Mouse (Mus musculus) forebrain, embryonic 11.5 days (tissue): ENCODE measurements around the gene Plekhg4. TPM values are rescaled to one million over a fixed set of nuclear protein-coding genes. Genes with fewer than 3 reads are reported as not detected.

Experiments used
- ATAC-seq: fragments of 200-750 bp; cut with Nextera tagmentation; replicated peaks from 2 replicates; pipeline ENCODE4 v1.8.0; 2017; ENCODE audit warnings: moderate TSS enrichment; ENCODE audit not compliant: low FRiP score
- DNase-seq: peaks from one replicate; pipeline ENCODE4 v3.0.0-alpha.2; 2017; ENCODE audit warnings: low spot score
- H3K27ac ChIP-seq: fragments of 300-500 bp; sonication (generic); 2 replicates; pipeline ENCODE4 v1.5.1; 2014; ENCODE audit warnings: low read depth, low read length
- H3K27me3 ChIP-seq: fragments of 300-500 bp; sonication (generic); 2 replicates; pipeline ENCODE4 v1.6.1; 2014; ENCODE audit warnings: mild to moderate bottlenecking, low read length, mixed read lengths; ENCODE audit not compliant: control insufficient read depth, insufficient read depth
- H3K36me3 ChIP-seq: fragments of 300-500 bp; sonication (generic); 2 replicates; pipeline ENCODE4 v1.6.1; 2014; ENCODE audit warnings: mild to moderate bottlenecking, low read length, moderate library complexity, mixed read lengths; ENCODE audit not compliant: control insufficient read depth, insufficient read depth
- H3K4me1 ChIP-seq: fragments of 300-500 bp; sonication (generic); replicated peaks from 2 replicates; pipeline ENCODE4 v1.6.1; 2014; ENCODE audit warnings: low read length, mixed read lengths; ENCODE audit not compliant: control insufficient read depth, insufficient read depth
- H3K4me2 ChIP-seq: fragments of 300-500 bp; sonication (generic); 2 replicates; pipeline ENCODE4 v1.6.1; 2014; ENCODE audit warnings: low read depth, mild to moderate bottlenecking, low read length, moderate library complexity, mixed read lengths; ENCODE audit not compliant: severe bottlenecking
- H3K4me3 ChIP-seq: fragments of 300-500 bp; sonication (generic); 2 replicates; pipeline ENCODE4 v1.5.1; 2014; ENCODE audit warnings: low read depth, low read length
- H3K9ac ChIP-seq: fragments of 300-500 bp; sonication (generic); 2 replicates; pipeline ENCODE4 v1.6.1; 2014; ENCODE audit warnings: low read length
- H3K9me3 ChIP-seq: fragments of 300-500 bp; sonication (generic); 2 replicates; pipeline ENCODE4 v1.6.1; 2016; ENCODE audit warnings: low read length, mixed read lengths; ENCODE audit not compliant: control insufficient read depth
- WGBS: fragments of 180-500 bp; shearing (Covaris S2); extraction: QIAGEN DNeasy Blood & Tissue Kit; methylation state at CpG from one replicate; pipeline ENCODE4 v1.1.7; 2014; 5-methylcytosine and 5-hydroxymethylcytosine counted together
- polyA plus RNA-seq: library from polyadenylated mRNA; unstranded; fragments of >200 nt; fragmentation: Nextera tagmentation; extraction: Ambion mirVana; gene quantifications from 2 replicates; pipeline ENCODE4 v1.2.1, GENCODE M21; 2014

Gene Plekhg4
- polyA plus RNA-seq, 1 experiment from 2014 or later = 1.3 TPM

DNA sequence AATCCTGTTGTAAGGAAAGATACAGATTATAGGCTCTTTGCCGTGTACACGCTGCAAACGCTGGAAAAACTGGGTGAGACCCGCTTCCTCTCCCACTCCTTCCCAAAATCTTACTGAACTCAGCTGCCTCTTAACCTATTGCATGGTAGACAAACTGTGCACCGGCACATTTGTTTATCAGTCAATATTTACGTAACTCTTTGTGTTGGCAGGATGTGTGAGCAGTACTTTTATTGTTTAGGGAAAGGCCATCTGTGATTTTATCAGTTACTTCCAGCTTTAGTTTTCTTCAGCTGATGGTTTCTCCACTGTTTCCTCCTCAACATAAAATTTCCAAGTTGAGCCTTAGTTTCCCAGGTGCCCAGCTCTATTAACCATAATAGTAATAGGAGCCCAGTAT, 53.8 kb downstream of the Plekhg4 start:
- H3K27me3 ChIP-seq = no peaks in the 10 kb centered on the region
- H3K9me3 ChIP-seq = no peaks in the 10 kb centered on the region
- no peak overlapping the region for H3K4me2 ChIP-seq
- no peaks in the 10 kb centered on the region for H3K4me1 ChIP-seq
- ATAC-seq = no peak
- WGBS = 87% methylated on average over 6 of the region's 6 CpGs
- no peak for DNase-seq
- no peak overlapping the region for H3K27ac ChIP-seq
- H3K4me3 ChIP-seq = no peak overlapping the region
- no peaks in the 10 kb centered on the region for H3K36me3 ChIP-seq
- no peak overlapping the region for H3K9ac ChIP-seq

DNA sequence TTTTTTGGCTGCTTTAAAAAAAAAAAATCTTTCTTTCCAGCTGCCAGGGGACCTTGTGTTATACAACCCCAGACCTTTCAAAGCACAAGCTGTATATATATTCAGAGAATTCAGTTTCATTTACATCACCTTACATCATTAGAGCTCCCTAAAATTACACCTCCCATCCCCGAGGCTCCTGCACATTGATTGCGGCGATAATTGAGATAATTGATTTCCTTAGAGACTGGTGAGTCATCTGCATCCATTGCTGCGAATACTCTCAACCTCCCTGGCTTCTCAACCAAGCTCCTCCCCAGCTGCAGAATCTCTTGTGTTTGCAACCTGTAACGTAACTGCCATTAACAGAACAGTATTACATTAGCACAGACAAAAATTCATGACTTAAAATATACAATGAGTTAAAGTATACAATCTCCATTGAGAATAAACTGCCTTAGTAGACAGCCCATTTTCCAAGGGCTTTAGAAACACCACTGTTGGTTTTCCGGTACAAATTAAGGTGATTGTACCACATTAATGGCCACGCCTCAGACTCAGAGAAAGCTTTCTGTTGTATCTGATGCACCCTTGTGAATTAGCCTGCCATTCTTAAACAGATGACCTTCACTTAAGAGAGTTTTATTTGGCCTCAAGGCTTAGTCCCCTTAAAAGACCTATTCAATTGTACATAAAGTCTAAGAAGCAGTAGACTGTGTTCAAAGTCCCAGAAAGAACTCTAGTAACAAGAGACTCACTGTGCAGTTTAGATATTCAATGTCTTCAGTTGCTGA, 58.9 kb downstream of the Plekhg4 start:
- ATAC-seq (no peak), DNase-seq (no peak)
- Histone ChIP-seq H3K27ac (no peak overlapping the region), H3K36me3 (no peaks in the 10 kb centered on the region), H3K9ac (no peak overlapping the region), H3K4me1 (no peaks in the 10 kb centered on the region; the same call in 1 of the 2 replicates), H3K4me2 (no peak overlapping the region), H3K4me3 (no peak overlapping the region), H3K9me3 (no peaks in the 10 kb centered on the region), H3K27me3 (no peaks in the 10 kb centered on the region)
- WGBS = 61% methylated on average over 7 of the region's 7 CpGs

Other genes with a start within 250 kb of the Plekhg4 start
- not detected in 2 replicates for gene Ces4a, start 241.5 kb upstream of the Plekhg4 start, polyA plus RNA-seq
- 63.3 and 67.9 TPM in 2 replicates for gene Cbfb, start 202.6 kb upstream of the Plekhg4 start, polyA plus RNA-seq
- gene D230025D16Rik, start 148.1 kb upstream of the Plekhg4 start, polyA plus RNA-seq = 26.3 and 29.7 TPM in 2 replicates
- gene B3gnt9, start 118.1 kb upstream of the Plekhg4 start, polyA plus RNA-seq = 2.9 and 4.3 TPM in 2 replicates
- gene Tradd, start 108.7 kb upstream of the Plekhg4 start, polyA plus RNA-seq = 12.0 and 12.5 TPM in 2 replicates
- gene Fbxl8, start 108.6 kb upstream of the Plekhg4 start, polyA plus RNA-seq = 0.53 and 0.69 TPM in 2 replicates
- gene Hsf4, start 103.5 kb upstream of the Plekhg4 start, polyA plus RNA-seq = not detected in 2 replicates
- 1.6 and 2.1 TPM in 2 replicates for gene Nol3, start 97.1 kb upstream of the Plekhg4 start, polyA plus RNA-seq
- gene 4931428F04Rik, start 83.4 kb upstream of the Plekhg4 start, polyA plus RNA-seq = 23.4 and 30.3 TPM in 2 replicates
- 10.3 TPM in 2 replicates for gene Exoc3l, start 77.2 kb upstream of the Plekhg4 start, polyA plus RNA-seq
- gene E2f4, start 75.6 kb upstream of the Plekhg4 start, polyA plus RNA-seq = 122 and 135 TPM in 2 replicates
- 2.4 and 2.6 TPM in 2 replicates for gene Elmo3, start 67.7 kb upstream of the Plekhg4 start, polyA plus RNA-seq
- 2.0 TPM in 2 replicates for gene Lrrc29, start 47.0 kb upstream of the Plekhg4 start, polyA plus RNA-seq
- 80.7 and 85.0 TPM in 2 replicates for gene Tmem208, start 46.9 kb upstream of the Plekhg4 start, polyA plus RNA-seq
- 2.2 and 2.5 TPM in 2 replicates for gene Fhod1, start 25.3 kb upstream of the Plekhg4 start, polyA plus RNA-seq
- 5.8 and 7.7 TPM in 2 replicates for gene Slc9a5, start 24.4 kb upstream of the Plekhg4 start, polyA plus RNA-seq
- not detected in 2 replicates for gene Kctd19, start 40.2 kb downstream of the Plekhg4 start, polyA plus RNA-seq
- 1.2 and 1.4 TPM in 2 replicates for gene Lrrc36, start 40.3 kb downstream of the Plekhg4 start, polyA plus RNA-seq
- gene Tppp3, start 98.3 kb downstream of the Plekhg4 start, polyA plus RNA-seq = 36.1 and 37.7 TPM in 2 replicates
- gene Zdhhc1, start 123.6 kb downstream of the Plekhg4 start, polyA plus RNA-seq = 20.2 and 24.6 TPM in 2 replicates
- 13.5 and 13.6 TPM in 2 replicates for gene Hsd11b2, start 145.5 kb downstream of the Plekhg4 start, polyA plus RNA-seq
- gene Atp6v0d1, start 192.8 kb downstream of the Plekhg4 start, polyA plus RNA-seq = 99.2 and 108 TPM in 2 replicates
- gene Ripor1, start 232.0 kb downstream of the Plekhg4 start, polyA plus RNA-seq = 18.2 and 18.9 TPM in 2 replicates